Mouse (Mus musculus): ENCODE results near the gene Cfdp1.

- TF ChIP-seq HCFC1 (IDR thresholded peaks at IDR 0.05; ENCODE audit: borderline replicate concordance, insufficient read depth, low read length), result no peak
- TF ChIP-seq MAFK (IDR thresholded peaks at IDR 0.05; ENCODE audit: insufficient read depth, low read depth, low read length), result no peak
Observed at GRCm38 (mm10) chr8:111788497-111788896, 65.6 kb downstream of the Cfdp1 start.
